ENCODE assay signal across 1 mouse cellular context in genomic region chr13:8972972-8973371, GRCm38 (mm10).
A peak's percentile ranks its signal among the peaks of the same experiment; 100 is the strongest.
TF ChIP-seq lines count a peak whose summit lies in the region.

No protein-coding gene starts in this region.

TF ChIP-seq in MEL, 35 proteins besides CTCF, POLR2A, EP300 and RAD21 (continued from another document):
- TF ChIP-seq ZC3H11A (IDR thresholded peaks at IDR 0.05; ENCODE audit: low read depth, low read length) (no peak), GATA1 (IDR thresholded peaks at IDR 0.05; ENCODE audit: low read depth, low read length) (peak; percentile 10; the same call in 1 of the 2 replicates), MYB (IDR thresholded peaks at IDR 0.05; ENCODE audit: low read depth, low read length) (no peak), UBTF (IDR thresholded peaks at IDR 0.05; ENCODE audit: borderline replicate concordance, insufficient read depth, low read depth, low read length) (no peak), TAL1 (IDR thresholded peaks at IDR 0.05; ENCODE audit: low read length) (0 out of 2 replicates have a peak, but pooled peaks have one; percentile 9)
